Mouse (Mus musculus): ENCODE data around the gene Zfp511.

Zfp511 gene

DNA sequence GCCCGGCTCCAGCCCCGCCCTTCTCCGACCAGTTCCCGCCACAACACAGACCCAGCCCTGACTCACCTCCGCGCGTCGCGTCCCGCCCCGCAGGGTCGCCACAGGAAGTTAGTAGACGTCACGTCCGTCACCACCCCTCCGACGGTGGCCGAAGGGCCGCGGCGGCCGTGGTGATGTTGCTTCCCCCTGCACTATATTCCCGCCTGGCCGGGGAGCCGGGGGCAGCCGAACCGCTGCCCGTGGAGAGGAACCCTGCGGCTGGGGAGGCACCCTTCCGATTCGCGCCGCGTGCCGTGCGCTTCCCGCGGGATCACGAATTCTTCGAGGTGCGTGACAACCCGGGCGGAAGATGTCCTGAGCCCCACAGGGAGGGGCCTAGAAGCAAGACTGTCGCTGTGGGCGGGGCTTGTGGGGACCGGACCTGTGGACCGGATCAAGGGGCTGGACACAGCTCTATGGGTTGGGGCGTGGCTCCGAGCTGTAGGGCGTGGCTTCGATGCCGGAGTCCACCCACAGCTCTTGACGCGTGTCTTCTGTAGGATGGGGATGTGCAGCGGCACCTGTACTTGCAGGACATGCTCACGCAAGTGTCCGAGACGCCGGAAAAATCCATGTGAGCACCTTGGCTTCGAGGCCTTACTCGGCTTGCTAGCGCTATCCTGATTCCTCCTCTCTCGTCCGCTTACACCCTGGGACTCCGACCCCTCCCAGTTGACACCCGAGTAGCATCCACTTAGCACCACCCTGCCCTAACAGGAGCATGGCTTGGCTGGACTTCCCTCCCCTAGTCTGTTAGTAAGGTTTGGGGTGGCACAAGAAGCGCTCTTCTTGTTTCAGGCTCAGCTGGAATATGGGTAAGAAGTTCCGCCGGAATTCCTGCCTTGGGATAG lies at the start of gene Zfp511, which contains the start of gene Tubgcp2:
Zfp511 (plus strand) TSS at position 111 of the 890 bp plus-strand sequence.
Tubgcp2 (minus strand) TSS at position 389 of the 890 bp plus-strand sequence.
- peak; percentile 96 to 97 for DNase-seq

DNA sequence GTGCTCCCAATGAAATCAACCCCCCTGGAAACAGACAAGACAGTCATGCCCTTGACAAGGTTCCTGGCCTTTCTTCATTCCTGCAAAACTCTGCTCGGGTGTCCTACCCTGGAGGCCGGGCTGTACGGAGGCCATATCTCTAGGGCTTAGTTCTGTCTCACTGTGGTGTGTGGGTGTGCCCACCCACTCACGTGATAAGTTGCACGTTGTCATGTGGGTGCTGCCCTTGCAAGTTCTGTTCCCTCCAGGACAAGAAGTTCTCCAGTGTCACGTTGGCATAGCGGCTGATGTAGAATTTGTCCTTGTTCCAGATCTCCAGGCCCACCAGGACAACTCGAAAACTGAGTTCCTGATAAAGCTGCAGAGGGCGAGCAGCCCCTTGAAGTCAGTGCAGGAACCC lies 47.9 kb upstream of the Zfp511 start:
- DNase-seq, result no peak

DNA sequence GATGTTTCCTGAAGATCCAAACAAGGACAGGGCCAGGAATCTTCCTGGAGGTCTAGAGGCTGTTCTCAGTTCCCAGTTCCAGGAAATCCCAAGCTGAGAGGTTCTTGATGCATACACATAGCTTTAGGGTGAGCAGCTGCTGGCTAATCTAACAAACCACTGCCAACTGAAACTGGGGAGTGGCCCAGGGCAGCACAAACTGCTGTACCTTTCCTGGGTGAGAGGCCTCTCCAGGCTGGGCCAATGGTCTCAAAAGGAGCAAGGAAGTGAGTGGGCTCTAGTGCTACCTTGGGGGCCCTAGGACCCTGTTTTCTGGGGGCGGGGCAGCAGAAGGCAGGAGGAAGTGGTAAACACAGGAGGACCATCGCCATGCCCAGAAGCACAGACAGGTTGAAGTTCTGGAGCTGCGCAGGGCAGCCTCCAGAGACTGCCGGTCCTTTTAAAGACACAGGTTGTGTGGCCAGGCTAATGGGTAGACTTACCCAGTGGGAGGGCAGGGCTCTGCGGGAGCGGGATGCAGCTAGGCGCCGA lies 45.3 kb upstream of the Zfp511 start:
- DNase-seq, result no peak

DNA sequence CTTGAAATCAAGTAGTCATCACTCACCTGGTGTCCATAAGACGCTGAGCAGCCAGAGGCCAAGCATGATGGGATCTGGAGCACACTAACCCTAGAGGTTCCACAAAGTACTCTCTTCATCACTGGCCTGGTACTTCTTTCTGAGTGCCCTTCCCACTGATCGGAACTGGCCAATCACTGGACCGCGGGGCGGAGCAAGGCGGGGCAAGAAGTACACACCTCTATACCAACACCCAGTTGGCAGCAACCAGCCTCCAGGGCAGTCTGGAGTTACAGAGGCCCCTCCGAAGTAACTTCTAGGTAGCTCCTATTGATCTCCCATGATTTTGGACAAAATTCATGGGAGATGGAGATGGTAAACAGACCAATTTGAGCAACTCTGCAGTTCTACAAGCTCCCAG lies 43.8 kb upstream of the Zfp511 start, which contains the start of gene Adam8:
Adam8 (minus strand) TSS at position 157 of the 400 bp plus-strand sequence.
- peak; percentile 63 to 66 for DNase-seq

GRCm38 (mm10) chr7:139993532-139993931 lies 42.7 kb upstream of the Zfp511 start:
- peak in 1 of 2 experiments; percentile 6 for DNase-seq

DNA sequence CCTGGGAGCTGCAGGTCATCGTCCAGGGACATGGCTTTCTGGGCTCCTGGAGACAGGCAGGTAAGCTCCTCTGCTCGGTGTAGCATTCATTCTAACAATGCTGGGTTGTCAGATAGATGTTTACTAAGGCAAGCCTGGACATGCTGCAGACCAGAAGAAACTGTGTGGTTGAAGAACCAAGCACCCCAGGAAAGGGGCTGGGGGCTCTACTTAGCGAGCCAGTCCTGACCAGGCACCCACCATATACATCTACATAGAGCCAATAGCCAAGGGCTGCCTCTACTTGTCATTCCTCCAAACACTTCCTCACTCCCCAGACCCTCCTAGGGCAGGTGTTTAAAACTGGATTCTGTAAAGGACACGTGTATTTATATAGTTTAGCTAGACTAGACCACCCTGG lies 42.0 kb upstream of the Zfp511 start:
- DNase-seq, result peak in 1 of 2 experiments; percentile 7

DNA sequence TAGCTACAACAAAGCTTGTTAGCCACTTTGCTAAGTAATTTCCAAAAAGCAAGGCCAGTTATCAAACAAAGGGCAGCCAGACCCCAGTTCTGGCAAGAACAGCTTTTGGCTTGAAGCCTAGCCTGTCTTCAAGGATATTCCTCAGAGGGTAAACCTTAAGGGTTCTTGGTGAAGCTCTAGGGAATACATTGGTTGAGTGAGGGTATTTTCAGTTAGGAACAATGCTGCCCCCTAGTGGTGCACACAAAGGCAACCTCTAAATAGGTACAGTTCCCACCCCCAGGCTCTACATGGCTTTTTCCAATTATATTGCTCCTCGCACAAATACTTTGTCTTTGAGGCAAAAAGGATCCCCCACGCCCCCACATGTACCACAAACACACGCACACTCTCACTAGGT lies 41.5 kb upstream of the Zfp511 start:
- DNase-seq, result peak; percentile 17 to 68

DNA sequence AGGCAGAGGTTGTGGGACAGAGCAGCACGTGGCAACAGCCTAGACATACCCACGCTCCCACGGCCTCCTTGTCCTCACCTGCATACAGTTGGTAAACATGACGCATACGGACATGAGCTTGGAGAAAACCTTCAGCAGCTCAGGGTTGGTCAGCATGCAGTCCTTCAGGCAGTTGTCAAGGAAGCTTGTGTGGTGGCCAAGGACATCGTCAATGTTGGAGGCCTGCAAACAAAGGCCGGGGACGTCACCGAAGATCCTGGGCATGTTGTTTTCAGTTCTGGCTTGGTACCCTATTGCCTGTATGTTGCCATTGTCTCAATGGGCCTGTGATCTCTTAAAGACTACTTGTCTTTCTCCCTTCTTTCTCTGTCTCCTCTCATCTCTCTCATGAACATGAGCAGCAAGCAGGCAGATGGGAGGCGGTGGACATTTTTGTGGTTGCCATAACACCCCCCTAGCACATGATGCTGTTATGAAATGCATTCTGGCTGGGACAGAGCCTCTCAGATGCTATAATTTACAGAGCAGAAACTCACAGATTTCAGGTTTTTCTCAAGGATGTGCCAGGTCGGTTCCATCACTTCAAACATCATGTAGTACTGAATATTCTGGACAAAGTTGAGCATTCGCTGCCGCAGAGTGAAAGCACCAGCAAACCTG lies 37.4 kb upstream of the Zfp511 start:
- peak in 1 of 2 experiments; percentile 9 for DNase-seq

- DNase-seq, result no peak
Measured at GRCm38 (mm10) chr7:140001086-140001740, 35.0 kb upstream of the Zfp511 start.

- DNase-seq, result peak in 1 of 2 experiments; percentile 8
Measured at GRCm38 (mm10) chr7:140004666-140005065, 31.5 kb upstream of the Zfp511 start.

DNA sequence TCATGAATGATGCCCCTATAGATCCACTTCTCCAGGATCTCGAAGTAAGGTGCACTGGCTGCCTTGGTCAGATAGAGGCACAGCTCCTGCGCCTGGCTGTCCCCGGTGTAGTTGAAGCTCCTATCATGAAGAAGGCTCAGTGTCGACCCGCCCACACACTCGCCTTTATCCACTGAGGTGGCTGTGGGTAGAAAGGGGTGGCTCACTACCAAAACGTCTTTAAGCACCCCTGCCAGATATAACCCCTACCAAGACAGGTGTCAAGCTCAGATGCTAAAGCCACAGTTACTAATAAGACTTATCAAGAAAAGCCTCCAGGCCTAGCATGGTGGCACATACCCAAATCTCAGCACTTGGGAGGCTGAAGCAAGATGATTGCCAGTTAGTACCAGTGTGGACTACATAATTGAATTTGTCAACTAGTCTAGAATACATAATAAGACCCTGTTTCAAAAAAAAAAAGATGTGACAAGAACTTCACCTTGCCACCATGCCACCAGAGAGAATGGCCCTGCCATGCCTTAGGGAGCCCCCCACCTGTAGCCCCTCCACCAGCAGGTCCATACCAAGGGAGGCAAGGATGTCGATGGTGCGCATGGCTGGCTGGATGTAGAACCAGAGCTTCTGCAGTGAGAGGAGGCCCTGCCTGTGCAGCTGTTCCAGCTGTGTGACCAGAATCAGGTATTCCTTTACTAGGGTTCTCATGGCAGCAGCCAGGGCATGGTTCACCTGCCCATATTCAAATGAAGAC lies 29.2 kb upstream of the Zfp511 start:
- peak in 1 of 2 experiments; percentile 11 for DNase-seq

GRCm38 (mm10) chr7:140007781-140008180 lies 28.4 kb upstream of the Zfp511 start:
- peak in 1 of 2 experiments; percentile 6 for DNase-seq

DNA sequence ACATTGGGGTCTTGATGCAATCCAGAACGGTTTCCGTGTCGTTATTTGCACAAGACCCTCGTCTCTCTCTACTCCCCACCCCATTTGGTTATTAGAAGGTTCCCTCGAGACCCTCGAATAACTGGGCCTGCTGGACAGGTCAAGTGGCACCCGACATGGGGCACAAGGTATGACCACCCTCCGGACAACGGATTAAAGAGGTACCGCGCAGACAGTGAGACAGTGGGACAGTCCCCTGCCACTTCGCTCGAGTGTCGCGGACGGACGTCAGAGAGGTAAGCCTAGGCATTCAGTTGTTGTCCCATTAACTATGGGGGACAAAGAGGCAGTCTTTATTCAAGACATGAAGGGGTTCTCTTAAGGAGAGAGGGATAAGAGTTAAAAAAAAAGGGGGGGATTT lies 24.9 kb upstream of the Zfp511 start:
- peak in 1 of 2 experiments; percentile 8 for DNase-seq

DNA sequence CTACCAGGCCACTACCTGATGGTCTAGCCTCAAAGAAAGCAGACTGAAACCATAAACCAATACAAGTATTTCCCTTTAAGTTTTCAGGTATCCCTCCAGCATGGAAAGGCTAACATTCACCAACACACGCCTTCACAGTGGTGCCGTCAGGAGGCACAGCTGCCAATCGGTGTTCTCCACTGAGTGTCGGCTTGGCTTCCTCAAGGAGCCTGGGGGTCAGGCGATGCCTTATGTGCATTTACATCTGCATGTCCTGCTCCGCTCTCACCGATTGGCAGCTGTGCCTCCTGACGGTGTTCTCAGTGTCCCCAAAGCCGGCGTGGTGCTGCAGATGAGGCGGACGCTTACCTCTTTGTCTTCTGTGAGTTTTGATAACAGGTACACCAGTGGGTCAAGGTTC lies 4.4 kb upstream of the Zfp511 start:
- no peak for DNase-seq

DNA sequence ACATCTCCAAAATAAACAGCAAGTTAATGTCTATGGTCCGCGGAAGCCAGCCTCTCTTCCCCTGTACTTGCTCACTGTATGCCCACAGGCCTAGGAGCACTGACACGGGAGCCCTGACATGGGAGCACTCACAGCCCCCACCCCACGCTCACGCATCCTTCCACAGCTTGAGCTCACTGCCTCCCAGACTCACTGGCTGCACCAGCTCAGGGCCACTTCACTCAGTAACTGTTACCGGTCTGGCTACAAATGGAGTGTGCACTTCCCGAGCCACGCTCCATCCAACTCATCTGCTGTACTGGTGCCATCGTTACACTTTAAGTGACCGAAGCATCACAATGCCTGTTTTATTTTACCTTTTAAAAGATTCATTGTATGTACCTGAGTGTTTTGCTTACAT lies 3.8 kb upstream of the Zfp511 start:
- no peak for DNase-seq

DNA sequence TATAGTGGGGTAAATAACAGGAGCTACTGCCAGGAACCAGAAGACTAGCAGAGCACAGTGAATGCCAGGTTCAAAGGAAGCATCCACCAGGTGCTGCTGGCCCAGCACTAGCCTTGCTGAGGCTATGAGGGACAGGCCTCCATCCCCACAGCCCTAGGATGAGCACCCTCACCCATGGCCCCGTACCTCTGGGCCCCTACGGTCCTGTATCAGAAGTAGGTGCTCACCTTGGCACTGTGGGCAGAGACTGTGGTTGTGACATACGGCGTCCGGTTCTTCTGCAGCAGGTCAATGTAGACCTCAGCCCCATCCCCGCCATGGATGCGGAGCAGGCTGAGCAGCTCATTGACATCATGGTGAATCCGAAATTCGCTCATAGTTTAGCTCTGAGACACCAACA lies 2.8 kb upstream of the Zfp511 start:
- no peak for DNase-seq

GRCm38 (mm10) chr7:140035456-140035855 lies 735 bp upstream of the Zfp511 start:
- DNase-seq, result no peak

DNA sequence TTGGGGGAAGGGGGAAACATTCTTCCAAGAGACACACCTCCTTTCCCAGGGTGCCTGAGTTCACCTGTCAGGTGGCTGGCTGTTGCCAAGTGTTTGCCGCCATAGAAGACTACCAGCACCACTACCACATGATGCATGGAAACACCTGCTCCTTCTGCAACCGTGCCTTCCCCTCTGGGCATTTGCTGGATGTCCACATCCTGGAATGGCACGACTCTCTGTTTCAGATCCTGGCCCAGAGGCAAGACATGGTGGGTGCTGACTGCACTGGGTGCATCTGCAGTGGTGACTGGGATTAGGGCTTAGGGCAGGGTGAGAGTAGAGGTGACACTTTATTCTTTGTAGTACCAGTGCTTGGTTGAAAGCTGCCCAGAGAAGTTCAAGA lies 972 bp downstream of the Zfp511 start:
- DNase-seq, result no peak

- peak in 1 of 2 experiments; percentile 3 for DNase-seq
Measured at GRCm38 (mm10) chr7:140042728-140043127, 6.5 kb downstream of the Zfp511 start.

DNA sequence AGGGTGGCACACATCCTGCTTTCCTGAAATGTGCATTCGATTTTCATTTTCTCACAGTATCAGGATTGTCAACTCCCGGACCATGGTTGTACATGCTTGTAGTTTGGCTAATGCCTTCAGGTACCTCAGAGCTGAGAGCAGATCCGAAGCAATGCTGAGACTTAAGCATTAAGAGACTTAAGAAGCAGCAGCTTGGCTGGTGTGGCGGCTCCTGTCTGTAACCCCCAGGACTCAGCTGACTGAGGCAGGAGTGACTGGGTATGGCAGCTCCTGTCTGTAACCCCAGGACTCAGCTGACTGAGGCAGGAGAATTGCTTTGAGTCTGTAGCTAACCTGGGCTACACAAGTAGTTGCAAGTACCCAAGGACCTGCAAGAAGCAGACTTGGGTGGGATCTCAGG lies 9.4 kb downstream of the Zfp511 start:
- no peak for DNase-seq

- DNase-seq, result peak in 1 of 2 experiments; percentile 27
Measured at GRCm38 (mm10) chr7:140047811-140048311, 11.7 kb downstream of the Zfp511 start.

Data from lung, postnatal 4 days (tissue).